Mouse (Mus musculus) CH12.LX (cell line): ENCODE measurements around the gene Lmod3. TPM values are rescaled to one million over a fixed set of nuclear protein-coding genes. Genes with fewer than 3 reads are reported as not detected.

Experiments
- DNase-seq: peaks from one replicate; pipeline ENCODE4 v3.0.0-alpha.2; 2013; ENCODE audit errors: extremely low read depth
- H3K27ac ChIP-seq: 2 replicates; pipeline ENCODE4 v1.5.1; 2012; ENCODE audit warnings: low read depth, mild to moderate bottlenecking, control low read depth, moderate library complexity; ENCODE audit not compliant: insufficient read depth
- H3K27me3 ChIP-seq: replicated peaks from 2 replicates; pipeline ENCODE3; 2012; ENCODE audit warnings: inconsistent platforms
- H3K36me3 ChIP-seq, 2 experiments: replicated peaks in 1 of 2; 2 replicates each; pipeline versions ENCODE3 to v1.6.1; 2012; ENCODE audit warnings: inconsistent platforms in 1 of 2, low read length in 1 of 2, mild to moderate bottlenecking in 1 of 2, mixed read lengths in 1 of 2, moderate library complexity in 1 of 2; ENCODE audit not compliant: control insufficient read depth in 1 of 2, insufficient read depth in 1 of 2
- H3K4me1 ChIP-seq, 2 experiments: 2 replicates each; pipeline ENCODE4 v1.6.1; 2012; ENCODE audit warnings: inconsistent platforms in 1 of 2, moderate library complexity in 1 of 2; ENCODE audit not compliant: insufficient read depth in 2 of 2, control insufficient read depth in 1 of 2
- H3K4me2 ChIP-seq: 2 replicates; pipeline ENCODE4 v1.6.1; 2012; ENCODE audit warnings: low read depth, mild to moderate bottlenecking, control low read depth; ENCODE audit not compliant: poor library complexity, insufficient read depth, severe bottlenecking
- H3K4me3 ChIP-seq, 3 experiments: fragments of 150-350 bp in 1 of 3; sonication (generic) in 1 of 3; replicated peaks in 1 of 3; 2 replicates each; pipeline versions ENCODE3 to v1.5.1; 2011 to 2012; ENCODE audit warnings: low read depth in 2 of 3, low read length in 2 of 3, mild to moderate bottlenecking in 2 of 3, moderate library complexity in 2 of 3, control low read depth in 1 of 3, improper control_type of control experiment in 1 of 3, inconsistent platforms in 1 of 3, mixed read lengths in 1 of 3; ENCODE audit not compliant: poor library complexity in 1 of 3
- H3K79me2 ChIP-seq: replicated peaks from 2 replicates; pipeline ENCODE4 v1.6.1; 2012; ENCODE audit warnings: mild to moderate bottlenecking, moderate library complexity; ENCODE audit not compliant: control insufficient read depth, poor library complexity, insufficient read depth, severe bottlenecking; ENCODE audit errors: extremely low read depth
- H3K9ac ChIP-seq: 2 replicates; pipeline ENCODE4 v1.6.1; 2012; ENCODE audit warnings: low read depth, mild to moderate bottlenecking, control low read depth, moderate library complexity; ENCODE audit not compliant: insufficient read depth
- H3K9me3 ChIP-seq: replicated peaks from 2 replicates; pipeline ENCODE3; 2012; ENCODE audit warnings: low read length, inconsistent platforms, mixed read lengths
- BHLHE40 ChIP-seq: IDR thresholded peaks from 2 replicates; pipeline ENCODE4 v1.6.1; 2011; ENCODE audit warnings: mild to moderate bottlenecking, low read depth, low read length, improper control_type of control experiment
- CHD2 ChIP-seq: IDR thresholded peaks from 2 replicates; pipeline ENCODE4 v1.6.1; 2011; ENCODE audit warnings: low read length, improper control_type of control experiment
- E2F4 ChIP-seq: IDR thresholded peaks from 2 replicates; pipeline ENCODE4 v1.6.1; 2011; ENCODE audit warnings: low read depth, low read length, improper control_type of control experiment; ENCODE audit not compliant: insufficient replicate concordance
- ELF1 ChIP-seq: IDR thresholded peaks from 2 replicates; pipeline ENCODE4 v1.6.1; 2014; ENCODE audit warnings: low read depth, mild to moderate bottlenecking, inconsistent platforms, low read length, improper control_type of control experiment
- ETS1 ChIP-seq: conservative IDR thresholded peaks from 2 replicates; pipeline ENCODE4 v1.6.1; 2012; ENCODE audit warnings: low read depth, mild to moderate bottlenecking, inconsistent platforms, low read length, improper control_type of control experiment, moderate library complexity
- GABPA ChIP-seq: IDR thresholded peaks from 2 replicates; pipeline ENCODE4 v1.6.1; 2012; ENCODE audit warnings: low read depth, low read length, improper control_type of control experiment, inconsistent platforms; ENCODE audit not compliant: insufficient replicate concordance
- HCFC1 ChIP-seq: IDR thresholded peaks from 2 replicates; pipeline ENCODE4 v1.6.1; 2012; ENCODE audit warnings: low read depth, mild to moderate bottlenecking, inconsistent platforms, low read length, improper control_type of control experiment
- IRF4 ChIP-seq: IDR thresholded peaks from 2 replicates; pipeline ENCODE4 v1.6.1; 2014; ENCODE audit warnings: low read depth, mild to moderate bottlenecking, inconsistent platforms, low read length, improper control_type of control experiment
- JUN ChIP-seq: IDR thresholded peaks from 2 replicates; pipeline ENCODE4 v1.6.1; 2011; ENCODE audit warnings: low read depth, mild to moderate bottlenecking, low read length, improper control_type of control experiment, moderate library complexity; ENCODE audit not compliant: insufficient read depth
- JUND ChIP-seq: conservative IDR thresholded peaks from 2 replicates; pipeline ENCODE4 v1.6.1; 2011; ENCODE audit warnings: low read depth, low read length, improper control_type of control experiment
- KAT2A ChIP-seq: IDR thresholded peaks from 2 replicates; pipeline ENCODE4 v1.6.1; 2012; ENCODE audit warnings: low read length, improper control_type of control experiment, inconsistent platforms; ENCODE audit not compliant: insufficient replicate concordance
- MAX ChIP-seq: IDR thresholded peaks from 2 replicates; pipeline ENCODE4 v1.6.1; 2011; ENCODE audit warnings: low read length, improper control_type of control experiment
- MAZ ChIP-seq: IDR thresholded peaks from 2 replicates; pipeline ENCODE4 v1.6.1; 2012; ENCODE audit warnings: low read depth, mild to moderate bottlenecking, inconsistent platforms, low read length, improper control_type of control experiment, moderate library complexity
- MEF2A ChIP-seq: IDR thresholded peaks from 2 replicates; pipeline ENCODE4 v1.6.1; 2014; ENCODE audit warnings: low read depth, mild to moderate bottlenecking, inconsistent platforms, low read length, improper control_type of control experiment, borderline replicate concordance
- MXI1 ChIP-seq: IDR thresholded peaks from 2 replicates; pipeline ENCODE4 v1.6.1; 2011; ENCODE audit warnings: mild to moderate bottlenecking, low read depth, low read length, improper control_type of control experiment
- NELFE ChIP-seq: IDR thresholded peaks from 2 replicates; pipeline ENCODE4 v1.6.1; 2011; ENCODE audit warnings: low read depth, low read length, improper control_type of control experiment
- NRF1 ChIP-seq: IDR thresholded peaks from 2 replicates; pipeline ENCODE4 v1.6.1; 2014; ENCODE audit warnings: low read depth, mild to moderate bottlenecking, inconsistent platforms, low read length, improper control_type of control experiment, moderate library complexity
- PAX5 ChIP-seq: IDR thresholded peaks from 2 replicates; pipeline ENCODE4 v1.6.1; 2012; ENCODE audit warnings: low read length, inconsistent platforms, mixed read lengths
- POLR2A ChIP-seq: IDR thresholded peaks from 2 replicates; pipeline ENCODE4 v1.6.1; 2011; ENCODE audit warnings: low read depth, mild to moderate bottlenecking, improper control_type of control experiment, low read length
- POLR2AphosphoS2 ChIP-seq: IDR thresholded peaks from 2 replicates; pipeline ENCODE4 v1.6.1; 2011; ENCODE audit warnings: low read depth, low read length, improper control_type of control experiment
- RAD21 ChIP-seq: IDR thresholded peaks from 2 replicates; pipeline ENCODE4 v1.6.1; 2011; ENCODE audit warnings: low read depth, mild to moderate bottlenecking, low read length, improper control_type of control experiment, moderate library complexity
- SIN3A ChIP-seq: IDR thresholded peaks from 2 replicates; pipeline ENCODE4 v1.6.1; 2012; ENCODE audit warnings: low read length, improper control_type of control experiment, inconsistent platforms
- TBP ChIP-seq: conservative IDR thresholded peaks from 2 replicates; pipeline ENCODE4 v1.6.1; 2011; ENCODE audit warnings: low read depth, low read length, improper control_type of control experiment
- UBTF ChIP-seq: IDR thresholded peaks from 2 replicates; pipeline ENCODE4 v1.6.1; 2012; ENCODE audit warnings: low read depth, mild to moderate bottlenecking, inconsistent platforms, low read length, improper control_type of control experiment, moderate library complexity
- USF1 ChIP-seq: IDR thresholded peaks from 2 replicates; pipeline ENCODE4 v1.6.1; 2014; ENCODE audit warnings: low read depth, mild to moderate bottlenecking, inconsistent platforms, low read length, improper control_type of control experiment
- USF2 ChIP-seq: conservative IDR thresholded peaks from 2 replicates; pipeline ENCODE4 v1.6.1; 2011; ENCODE audit warnings: low read depth, low read length, improper control_type of control experiment
- ZC3H11A ChIP-seq: IDR thresholded peaks from 2 replicates; pipeline ENCODE4 v1.6.1; 2012; ENCODE audit warnings: low read depth, mild to moderate bottlenecking, inconsistent platforms, low read length, improper control_type of control experiment
- ZKSCAN1 ChIP-seq: IDR thresholded peaks from 2 replicates; pipeline ENCODE4 v1.6.1; 2012; ENCODE audit warnings: low read depth, inconsistent platforms, low read length, improper control_type of control experiment, borderline replicate concordance
- ZMIZ1 ChIP-seq: IDR thresholded peaks from 2 replicates; pipeline ENCODE4 v1.6.1; 2012; ENCODE audit warnings: low read depth, mild to moderate bottlenecking, inconsistent platforms, low read length, improper control_type of control experiment
- ZNF384 ChIP-seq: IDR thresholded peaks from 2 replicates; pipeline ENCODE4 v1.6.1; 2012; ENCODE audit warnings: low read depth, low read length, improper control_type of control experiment, inconsistent platforms
- dilution Hi-C: fragments of 300-500 bp; cut with MboI; formaldehyde crosslinking; loops from 2 replicates; pipeline ENCODE4 v1.14.3; 2020; ENCODE audit warnings: low sequenced_read_pairs; ENCODE audit not compliant: extremely low pct_unique_long_range_greater_than_20kb, extremely low pct_ligation_motif_present
- in situ Hi-C: fragments of 300-500 bp; cut with MboI; formaldehyde crosslinking; loops from 3 replicates; pipeline ENCODE4 v1.14.3; 2019; ENCODE audit warnings: low sequenced_read_pairs, low pct_ligation_motif_present, low pct_unique_long_range_greater_than_20kb, mixed read lengths
- polyA plus RNA-seq: library from polyadenylated mRNA; unstranded; fragments of >175 nt; gene quantifications from 2 replicates; pipeline ENCODE4 v1.2.1, GENCODE M21; 2012; ENCODE audit warnings: low read depth; ENCODE audit not compliant: insufficient read length
- total RNA-seq, 2 experiments: library from RNA; depleted of rRNA; stranded (reverse); fragments of 300-350 nt in 1 of 2; fragments of >200 nt in 1 of 2; gene quantifications; 2 replicates each; pipeline ENCODE4 v1.2.3; 2012 to 2014

Lmod3 gene
- total and polyA plus RNA-seq, 3 experiments, result not detected

DNA sequence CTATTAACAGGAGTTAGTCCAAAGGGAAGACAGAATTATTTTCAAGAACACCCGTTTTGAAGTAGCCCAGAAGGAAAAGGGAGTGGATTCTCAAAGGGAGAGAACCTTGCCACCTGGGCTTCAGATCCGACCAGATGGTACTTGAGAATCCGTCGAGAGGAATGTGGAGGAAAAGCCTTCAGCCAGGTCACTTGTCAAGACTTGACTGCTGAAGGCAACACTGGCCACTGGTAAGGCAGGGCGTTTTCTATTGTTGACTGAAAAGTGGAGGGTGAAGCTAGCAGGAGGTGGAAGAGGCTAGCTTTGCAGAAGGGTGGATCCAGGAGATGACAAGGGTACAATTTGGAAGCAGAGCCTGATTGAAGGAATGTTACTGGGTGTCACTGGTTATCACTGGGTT, 40.3 kb upstream of the Lmod3 start:
- Histone ChIP-seq H3K79me2 (no peaks in the 10 kb centered on the region), H3K27me3 (no peaks in the 10 kb centered on the region), H3K4me1 (peaks cover 21 to 70% of the 10 kb centered on the region in 2 experiments), H3K9ac (no peak overlapping the region), H3K36me3 (no peaks in the 10 kb centered on the region), H3K4me3 (no peak overlapping the region), H3K9me3 (no peaks in the 10 kb centered on the region), H3K4me2 (no peak overlapping the region), H3K27ac (no peak overlapping the region)
- no peak for DNase-seq
- dilution Hi-C loops, result no loop called here
- in situ Hi-C loops, result loop anchor here (10.0 kb wide), 1 partner anchor 112 kb away; no protein-coding TSS in a partner anchor
- TF ChIP-seq GABPA (no peak), USF2 (no peak), JUND (no peak), CHD2 (no peak), MXI1 (no peak), UBTF (no peak), SIN3A (no peak), E2F4 (no peak), MAZ (no peak), TBP (no peak), HCFC1 (no peak), NRF1 (no peak), ETS1 (no peak), BHLHE40 (no peak), KAT2A (no peak), IRF4 (no peak)

GRCm38 (mm10) chr6:97292096-97292495, 39.5 kb upstream of the Lmod3 start:
- in situ Hi-C loops, result loop anchor here (10.0 kb wide), 1 partner anchor 113 kb away; no protein-coding TSS in a partner anchor
- Histone ChIP-seq H3K27me3 (no peaks in the 10 kb centered on the region), H3K4me3 (no peak overlapping the region)
- no peak for TF ChIP-seq KAT2A
- TF ChIP-seq ZC3H11A, result no peak
- no peak for TF ChIP-seq ZKSCAN1
- TF ChIP-seq TBP, result no peak
- TF ChIP-seq ELF1, result no peak
- TF ChIP-seq ZNF384, result no peak
- no peak for TF ChIP-seq E2F4
- TF ChIP-seq MEF2A, result no peak
- no peak for TF ChIP-seq NELFE
- no peak for TF ChIP-seq POLR2AphosphoS2
- TF ChIP-seq RAD21, result no peak
- TF ChIP-seq GABPA, result no peak
- no peak for TF ChIP-seq PAX5
- no peak for TF ChIP-seq MAX
- no peak for TF ChIP-seq BHLHE40
- no peak for TF ChIP-seq USF1
- no peak for TF ChIP-seq POLR2A
- no peak for TF ChIP-seq JUN
- TF ChIP-seq ZMIZ1, result no peak
- no peak for TF ChIP-seq UBTF
- TF ChIP-seq, all 38 proteins: peak for 0
- no peak for DNase-seq
- H3K79me2 ChIP-seq, result no peaks in the 10 kb centered on the region
- dilution Hi-C loops, result no loop called here
- H3K4me1 ChIP-seq, result peaks cover 21 to 70% of the 10 kb centered on the region in 2 experiments
- no peak overlapping the region for H3K4me2 ChIP-seq
- no peaks in the 10 kb centered on the region for H3K36me3 ChIP-seq
- H3K9ac ChIP-seq, result no peak overlapping the region
- H3K9me3 ChIP-seq, result no peaks in the 10 kb centered on the region
- H3K27ac ChIP-seq, result no peak overlapping the region
